22 mouse cellular contexts compared by ENCODE assay signal in the genomic region with DNA sequence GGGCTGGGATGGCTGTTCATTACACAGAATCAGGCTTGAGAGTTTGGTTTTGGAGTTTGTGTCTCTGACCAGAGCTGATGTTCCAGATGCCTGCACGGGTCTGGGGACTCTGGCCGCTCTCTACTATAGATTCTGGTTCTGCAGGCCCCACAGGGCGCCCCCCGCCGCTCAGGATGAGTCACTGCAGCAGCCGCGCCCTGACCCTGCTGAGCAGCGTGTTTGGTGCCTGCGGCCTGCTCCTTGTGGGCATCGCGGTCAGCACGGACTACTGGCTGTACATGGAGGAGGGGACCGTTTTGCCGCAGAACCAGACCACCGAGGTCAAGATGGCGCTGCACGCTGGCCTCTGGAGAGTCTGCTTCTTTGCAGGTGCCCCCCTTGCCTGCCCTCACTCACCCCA. TPM values are rescaled to one million over a fixed set of nuclear protein-coding genes. Genes with fewer than 3 reads are reported as not detected.
DNase-seq lines count a peak whose midpoint lies in the region; ATAC-seq lines count a peak whose summit lies in the region.
"Had no signal": no experiment of that assay in that cellular context is flagged by ENCODE, and none has a peak within 500 bp of the region (broad histone marks: within the 10 kb centered on the region; RNA-seq: fewer than 3 reads in every experiment).

No protein-coding gene starts in this region.

- H3K27me3 ChIP-seq in hindbrain, embryonic 13.5 days = no peaks in the 10 kb centered on the region
- no peaks in the 10 kb centered on the region for H3K27me3 ChIP-seq in hindbrain, embryonic 14.5 days (ENCODE audit: control insufficient read depth, insufficient read depth, low read length)
- H3K27me3 ChIP-seq: embryonic facial prominence, embryonic 15.5 days; midbrain, embryonic 13.5 days had no signal

- 0 out of 2 replicates have a peak overlapping the region, but pooled peaks have one; percentile 8 for H3K9ac ChIP-seq in hindbrain, embryonic 13.5 days
- H3K9ac ChIP-seq in hindbrain, embryonic 14.5 days = no peak overlapping the region
- H3K9ac ChIP-seq: embryonic facial prominence, embryonic 15.5 days; midbrain, embryonic 13.5 days had no signal

- no peak overlapping the region for H3K4me2 ChIP-seq in hindbrain, embryonic 13.5 days
- H3K4me2 ChIP-seq in hindbrain, embryonic 14.5 days (replicated peaks) = no peak overlapping the region
- H3K4me2 ChIP-seq: embryonic facial prominence, embryonic 15.5 days; liver, embryonic 11.5 days; midbrain, embryonic 13.5 days had no signal

- WGBS in hindbrain, embryonic 13.5 days = 54% methylated on average over 17 of the region's 17 CpGs
- WGBS in hindbrain, embryonic 14.5 days = 70% methylated on average over 17 of the region's 17 CpGs

- no peak overlapping the region for H3K4me3 ChIP-seq in hindbrain, embryonic 13.5 days
- H3K4me3 ChIP-seq in hindbrain, embryonic 14.5 days (replicated peaks; ENCODE audit: low read length) = no peak overlapping the region
- H3K4me3 ChIP-seq: embryonic facial prominence, embryonic 15.5 days; heart, embryonic 10.5 days; midbrain, embryonic 13.5 days had no signal

- H3K9me3 ChIP-seq in hindbrain, embryonic 13.5 days = no peaks in the 10 kb centered on the region
- H3K9me3 ChIP-seq in hindbrain, embryonic 14.5 days (ENCODE audit: control insufficient read depth, low read length) = no peaks in the 10 kb centered on the region
- H3K9me3 ChIP-seq: embryonic facial prominence, embryonic 15.5 days; heart, embryonic 10.5 days; midbrain, embryonic 13.5 days had no signal

- no peak overlapping the region for H3K27ac ChIP-seq in hindbrain, embryonic 13.5 days
- H3K27ac ChIP-seq in hindbrain, embryonic 14.5 days = no peak overlapping the region
- H3K27ac ChIP-seq: embryonic facial prominence, embryonic 15.5 days; heart, embryonic 10.5 days; midbrain, embryonic 13.5 days had no signal

- peaks cover 34% of the 10 kb centered on the region for H3K36me3 ChIP-seq in hindbrain, embryonic 13.5 days
- H3K36me3 ChIP-seq in hindbrain, embryonic 14.5 days (replicated peaks; ENCODE audit: control insufficient read depth, insufficient read depth) = peaks cover 28% of the 10 kb centered on the region
- H3K36me3 ChIP-seq: heart, embryonic 10.5 days had no signal

- ATAC-seq in hindbrain, embryonic 13.5 days (ENCODE audit: low FRiP score) = no peak
- no peak for ATAC-seq in hindbrain, embryonic 14.5 days (ENCODE audit: low FRiP score)
- ATAC-seq: forebrain, embryonic 14.5 days; inflammation-experienced regulatory T-cells, adult 6 months; midbrain, embryonic 13.5 days had no signal

- peaks cover 18% of the 10 kb centered on the region for H3K4me1 ChIP-seq in hindbrain, embryonic 13.5 days (replicated peaks)
- H3K4me1 ChIP-seq in hindbrain, embryonic 14.5 days (replicated peaks; ENCODE audit: control insufficient read depth, insufficient read depth, low read length) = peaks cover 11% of the 10 kb centered on the region

- DNase-seq in hindbrain, embryonic 14.5 days (ENCODE audit: low spot score) = no peak
- peak; percentile 8 for DNase-seq in retina, postnatal 1 day
- no peak for DNase-seq in retina, embryonic 14.5 days (ENCODE audit: low spot score)
- DNase-seq in ZHBTc4 (ENCODE audit: low read depth, low spot score) = peak; percentile 65
- DNase-seq in testis, postnatal 10 days (ENCODE audit: low spot score) = peak; percentile 45
- no peak for DNase-seq in lung, postnatal 36 days
- DNase-seq: adrenal gland, adult 2 months; heart, postnatal 4 days; kidney, adult 18-20 months; kidney, postnatal 4 days; layer of hippocampus, adult 9-11 months; lung, adult 18-20 months; lung, postnatal 10 days; right cerebral cortex, adult 18-20 months; right cerebral cortex, postnatal 4 days had no signal

RNA-seq across cellular contexts. Expression of a gene that starts 3.7 kb away (rescaled TPM):
- polyA plus RNA-seq in hindbrain, embryonic 13.5 days (2015; fragmentation: Nextera tagmentation; extraction: Ambion mirVana) = 4.3 and 4.7 TPM in 2 replicates
- polyA plus RNA-seq in hindbrain, embryonic 14.5 days (2014; fragmentation: Nextera tagmentation; extraction: Ambion mirVana) = 3.4 and 4.2 TPM in 2 replicates
- polyA plus RNA-seq: inflammation-experienced regulatory T-cells, adult 6 months had no signal

RNA-seq across cellular contexts. Expression of a gene that starts 47.4 kb away (rescaled TPM):
- 0.81 and 0.83 TPM in 2 replicates for polyA plus RNA-seq in hindbrain, embryonic 13.5 days (2015; fragmentation: Nextera tagmentation; extraction: Ambion mirVana)
- polyA plus RNA-seq in hindbrain, embryonic 14.5 days (2014; fragmentation: Nextera tagmentation; extraction: Ambion mirVana) = 1.1 and 1.6 TPM in 2 replicates
- polyA plus RNA-seq: liver, embryonic 11.5 days had no signal

RNA-seq across cellular contexts. Expression of a gene that starts 47.5 kb away (rescaled TPM):
- 29.0 and 29.8 TPM in 2 replicates for polyA plus RNA-seq in hindbrain, embryonic 13.5 days (2015; fragmentation: Nextera tagmentation; extraction: Ambion mirVana)
- polyA plus RNA-seq in hindbrain, embryonic 14.5 days (2014; fragmentation: Nextera tagmentation; extraction: Ambion mirVana) = 40.1 and 43.6 TPM in 2 replicates

RNA-seq across cellular contexts. Expression of a gene that starts 54.1 kb away (rescaled TPM):
- polyA plus RNA-seq in hindbrain, embryonic 13.5 days (2015; fragmentation: Nextera tagmentation; extraction: Ambion mirVana) = 12.4 and 12.9 TPM in 2 replicates
- 9.6 and 11.5 TPM in 2 replicates for polyA plus RNA-seq in hindbrain, embryonic 14.5 days (2014; fragmentation: Nextera tagmentation; extraction: Ambion mirVana)
- polyA plus RNA-seq: inflammation-experienced regulatory T-cells, adult 6 months had no signal

Comparison
In these comparisons a context has a peak if more than half of its experiments do, and no peak if none do; other contexts are left out.
1. DNase-seq: peak in retina, postnatal 1 day (single experiment), ZHBTc4 (single experiment) and testis, postnatal 10 days (single experiment); none in hindbrain, embryonic 14.5 days (single experiment), retina, embryonic 14.5 days (single experiment) and lung, postnatal 36 days (single experiment).